Mouse (Mus musculus) kidney, adult 11 months (tissue): ENCODE data around the gene Cactin.

Experiments used
- DNase-seq: peaks from one replicate; pipeline ENCODE4 v3.0.0; 2022

Gene Cactin

GRCm38 (mm10) chr10:81344421-81345161 lies 23.7 kb downstream of the Cactin start:
- DNase-seq: peak; percentile 29

- DNase-seq: no peak
These were observed 24.2 kb downstream of the Cactin start for GRCm38 (mm10) chr10:81345162-81345534.

GRCm38 (mm10) chr10:81346453-81347067 lies 25.7 kb downstream of the Cactin start:
- peak; percentile 80 for DNase-seq

DNA sequence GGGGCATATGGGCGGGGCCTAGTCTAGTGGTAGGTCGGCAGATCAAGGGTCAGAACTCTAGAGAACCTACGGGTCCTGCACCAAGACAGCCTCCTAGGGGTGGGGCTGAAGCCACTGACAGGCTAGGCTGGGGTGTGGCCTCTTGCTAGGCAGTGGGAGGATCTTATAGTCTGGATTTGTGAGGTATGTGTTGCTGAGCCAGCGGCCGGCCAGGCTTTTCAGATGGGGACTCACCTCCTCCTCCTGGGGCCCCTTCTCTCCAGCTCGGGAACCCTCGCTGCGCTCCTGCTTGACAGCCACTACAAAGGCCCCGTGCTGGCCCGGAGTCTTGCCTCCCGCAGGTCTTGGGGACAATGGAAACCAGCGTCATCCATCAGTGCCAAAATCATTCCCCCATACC lies 28.2 kb downstream of the Cactin start:
- DNase-seq: peak; percentile 83

- no peak for DNase-seq
These were observed 29.1 kb downstream of the Cactin start for GRCm38 (mm10) chr10:81349961-81350350.

- DNase-seq: peak; percentile 99
These were observed 29.6 kb downstream of the Cactin start, which contains the start of gene Hmg20b for GRCm38 (mm10) chr10:81350351-81351063. Hmg20b (minus strand) TSS chr10:81350480.

- no peak for DNase-seq
These were observed 30.9 kb downstream of the Cactin start for GRCm38 (mm10) chr10:81351678-81352291.

GRCm38 (mm10) chr10:81354738-81355477 lies 34.0 kb downstream of the Cactin start:
- no peak for DNase-seq

DNA sequence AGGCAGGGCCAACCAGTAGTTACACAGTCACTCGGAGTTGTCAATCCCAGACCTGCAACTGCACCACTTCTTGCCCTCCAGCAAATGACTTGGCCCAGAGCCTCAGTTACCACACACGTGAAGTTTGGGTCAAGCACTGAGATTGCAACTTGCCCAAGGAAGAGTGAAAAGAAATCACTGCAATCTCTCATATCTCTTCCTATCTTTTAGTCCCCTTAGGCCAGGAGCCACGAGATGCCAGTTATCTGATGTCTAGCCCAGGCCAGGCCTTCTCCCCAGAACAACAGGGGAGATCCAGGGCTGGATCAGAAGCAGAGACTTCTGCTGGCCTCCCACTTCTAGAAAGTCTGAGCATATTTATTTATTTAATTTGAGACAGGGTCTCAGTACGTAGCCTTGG lies 34.6 kb downstream of the Cactin start:
- no peak for DNase-seq

- DNase-seq: peak; percentile 64
These were observed 35.6 kb downstream of the Cactin start for GRCm38 (mm10) chr10:81356352-81356990.

DNA sequence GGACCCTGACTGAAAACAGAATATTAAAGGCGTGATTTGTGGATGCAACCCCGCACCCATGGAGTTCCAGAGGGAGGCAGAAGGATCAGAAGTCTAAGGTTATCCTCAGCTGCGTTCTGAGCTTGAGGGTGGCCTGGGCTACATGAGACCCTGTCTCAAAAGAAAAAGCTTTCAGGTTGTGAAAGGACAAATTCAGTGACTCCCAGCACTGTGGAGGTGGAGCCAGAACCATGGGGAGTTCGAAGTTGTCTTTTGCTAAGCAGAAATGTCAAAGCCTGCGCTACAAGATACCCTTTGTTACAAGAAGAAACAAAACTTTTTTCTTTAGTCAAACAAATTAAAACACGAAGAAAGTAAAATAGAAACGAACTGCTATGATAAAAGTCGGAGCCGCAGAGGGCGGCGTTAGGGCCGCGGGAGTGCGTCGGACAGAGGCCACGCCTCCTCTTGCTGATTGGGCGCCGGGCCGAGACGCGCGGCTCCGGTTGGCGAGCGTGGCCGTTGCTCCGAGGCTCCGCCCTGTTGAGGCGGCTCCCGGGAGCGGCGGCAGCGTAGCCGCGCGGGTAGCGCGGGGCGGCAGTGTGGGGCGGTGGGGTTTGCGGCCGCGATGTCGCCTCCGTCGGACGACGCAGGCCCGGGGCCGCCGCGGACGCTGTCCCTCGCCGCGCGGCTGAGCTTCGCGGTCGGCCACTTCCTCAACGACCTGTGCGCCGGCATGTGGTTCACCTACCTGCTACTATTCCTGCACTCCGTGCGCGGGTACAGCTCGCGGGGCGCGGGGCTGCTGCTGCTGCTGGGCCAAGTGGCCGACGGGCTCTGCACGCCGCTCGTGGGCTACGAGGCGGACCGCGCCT lies 36.3 kb downstream of the Cactin start, which contains the start of gene Mfsd12:
Gene Mfsd12 (plus strand): TSS at position 501 of the 854 bp plus-strand sequence.
- DNase-seq: peak; percentile 85

- no peak for DNase-seq
These were observed 37.3 kb downstream of the Cactin start for GRCm38 (mm10) chr10:81358209-81358608.

GRCm38 (mm10) chr10:81358841-81359240 lies 37.9 kb downstream of the Cactin start:
- peak; percentile 67 for DNase-seq

DNA sequence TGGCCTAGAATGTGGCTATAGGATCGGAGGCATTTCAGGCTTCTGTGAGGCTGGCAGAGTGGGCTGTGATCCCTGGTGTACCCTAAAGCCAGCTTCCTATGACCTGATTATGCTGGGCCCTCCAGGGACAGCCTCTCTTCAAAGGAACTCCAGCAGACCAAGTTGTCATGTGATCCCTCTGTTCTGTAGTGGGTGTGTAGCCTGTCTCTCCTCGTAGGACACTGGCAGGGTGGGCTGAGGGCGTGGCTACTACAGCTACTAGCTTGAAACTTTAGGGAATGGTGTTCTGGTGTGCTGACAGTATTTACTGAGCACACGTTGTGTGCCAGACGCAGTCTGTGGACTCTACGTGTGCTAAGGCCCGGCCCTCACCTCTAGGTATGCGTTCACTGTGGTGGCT lies 39.8 kb downstream of the Cactin start:
- no peak for DNase-seq

DNA sequence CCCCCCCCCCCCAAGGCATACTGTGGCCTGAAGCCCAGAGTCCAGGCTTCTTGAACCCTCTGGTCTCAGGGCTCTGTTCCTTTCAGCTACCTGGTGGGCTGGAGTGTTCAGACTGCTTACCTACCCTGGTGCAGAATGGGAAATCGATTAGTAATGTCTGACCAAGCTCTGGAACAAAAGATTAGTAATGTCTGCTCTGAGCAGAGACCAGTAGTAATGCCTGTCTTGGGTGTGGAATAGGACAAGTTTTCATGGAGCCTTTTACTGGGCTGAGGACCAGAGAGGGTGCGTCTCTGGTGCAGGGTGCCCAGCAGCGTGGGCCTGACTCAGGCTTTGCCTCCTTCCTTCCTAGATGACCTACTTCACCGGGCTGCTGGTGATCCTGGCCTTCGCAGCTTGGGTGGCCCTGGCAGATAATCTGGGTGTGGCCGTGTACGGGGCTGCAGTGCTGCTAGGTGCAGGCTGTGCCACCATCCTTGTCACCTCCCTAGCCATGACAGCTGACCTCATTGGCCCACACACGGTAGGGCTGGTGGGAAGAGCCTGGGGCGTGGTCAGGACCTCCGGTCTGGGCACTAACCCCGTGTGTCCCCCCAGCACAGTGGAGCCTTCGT lies 41.5 kb downstream of the Cactin start:
- DNase-seq: no peak

DNA sequence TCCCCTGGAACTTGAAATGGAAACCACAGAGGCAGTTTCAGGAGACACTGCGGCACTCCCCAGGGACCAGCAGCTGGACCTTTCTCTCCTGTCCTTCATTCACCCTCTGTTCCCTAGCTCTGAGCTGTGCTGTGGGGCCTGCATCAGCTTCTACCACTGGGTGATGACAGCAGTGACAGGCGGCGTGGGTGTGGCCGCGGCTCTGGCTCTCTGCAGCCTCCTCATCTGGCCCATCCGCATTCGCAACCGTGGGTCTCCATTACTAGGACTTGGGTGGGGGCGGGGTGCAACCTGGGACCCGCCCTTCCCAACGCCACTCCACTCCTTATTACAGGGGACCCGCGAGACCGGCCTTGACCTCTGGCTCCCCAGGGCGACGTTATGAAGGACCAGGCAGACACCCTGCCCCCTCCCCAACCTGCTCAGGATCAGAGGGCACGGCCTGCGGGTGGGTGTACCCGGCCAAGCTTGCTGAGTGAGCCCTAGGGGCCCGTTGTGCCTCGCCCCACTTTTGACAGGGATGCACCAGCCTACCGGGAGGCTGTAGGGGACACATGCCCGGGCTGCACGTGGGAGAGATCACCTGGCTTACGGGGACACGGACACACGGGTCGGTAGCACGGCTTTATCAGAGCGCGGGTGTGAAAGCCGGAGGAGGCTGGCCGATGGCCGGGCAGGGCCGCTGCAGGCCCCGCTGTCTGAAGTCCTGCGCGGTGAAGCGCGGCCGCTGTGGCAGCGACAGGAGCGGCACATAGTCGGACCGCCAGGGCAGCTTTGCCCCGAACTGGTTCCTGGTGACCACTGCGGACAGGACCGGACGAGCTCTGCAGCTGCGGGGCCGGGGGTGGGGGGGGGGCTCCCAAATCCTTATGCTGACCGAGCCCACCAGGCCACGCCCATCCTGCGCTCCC lies 42.8 kb downstream of the Cactin start:
- DNase-seq: no peak

GRCm38 (mm10) chr10:81364666-81365065 lies 43.8 kb downstream of the Cactin start:
- DNase-seq: no peak

DNA sequence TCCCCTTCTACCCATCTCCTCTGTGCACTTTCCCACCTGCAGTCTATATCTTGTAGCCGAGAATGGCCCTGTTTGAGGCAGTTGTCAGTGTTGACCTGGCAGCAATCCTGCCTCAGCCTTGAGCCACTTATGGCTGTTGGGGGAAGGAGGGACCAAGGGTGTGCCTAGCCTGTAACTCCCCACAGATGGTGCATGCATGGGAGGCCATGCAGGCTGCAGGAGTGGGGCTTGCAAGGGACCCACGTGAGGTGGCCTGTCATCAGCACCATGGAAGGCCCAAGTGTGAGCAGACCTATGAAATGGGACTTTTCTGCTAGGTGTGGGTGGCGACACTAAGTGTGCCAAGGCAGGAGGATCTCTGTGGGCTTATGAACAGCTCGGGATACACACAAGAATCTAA lies 44.2 kb downstream of the Cactin start:
- no peak for DNase-seq

- no peak for DNase-seq
These were observed 45.0 kb downstream of the Cactin start, which contains the start of gene 4930404N11Rik for GRCm38 (mm10) chr10:81365672-81366476. 4930404N11Rik (minus strand) TSS chr10:81365816.
